Comparison of ENCODE assay signal across 8 mouse cellular contexts in genomic region chr11:86543960-86544638, GRCm38 (mm10). TPM values are rescaled to one million over a fixed set of nuclear protein-coding genes. Genes with fewer than 3 reads are reported as not detected.
DNase-seq lines count a peak whose midpoint lies in the region; ATAC-seq and TF ChIP-seq lines count a peak whose summit lies in the region.

No protein-coding gene starts in this region.

- peak overlapping the region; percentile 91 for H3K27ac ChIP-seq in hindbrain, embryonic 13.5 days
- peak overlapping the region; percentile 89 for H3K27ac ChIP-seq in liver, embryonic 16.5 days (ENCODE audit: low read length)
- H3K27ac ChIP-seq in stomach, postnatal 0 days (replicated peaks), result peak overlapping the region; percentile 90

- peaks cover 29% of the 10 kb centered on the region for H3K4me1 ChIP-seq in hindbrain, embryonic 13.5 days (replicated peaks)
- peaks cover 21% of the 10 kb centered on the region for H3K4me1 ChIP-seq in liver, embryonic 16.5 days (ENCODE audit: control insufficient read depth, low read depth, low read length)
- no peaks in the 10 kb centered on the region for H3K4me1 ChIP-seq in stomach, postnatal 0 days (replicated peaks; ENCODE audit: control insufficient read depth, insufficient read depth)

- peak overlapping the region; percentile 97 for H3K9ac ChIP-seq in hindbrain, embryonic 13.5 days
- peak overlapping the region; percentile 98 for H3K9ac ChIP-seq in liver, embryonic 16.5 days (ENCODE audit: low read depth, low read length)
- peak overlapping the region; percentile 97 for H3K9ac ChIP-seq in stomach, postnatal 0 days (ENCODE audit: low read length)

- peak; percentile 45 for DNase-seq in kidney, adult 9 months
- no peak for DNase-seq in kidney, postnatal 10 days
- peak; percentile 24 for DNase-seq in ES-CJ7 (ENCODE audit: low read depth, low spot score)
- peak; percentile 51 for DNase-seq in embryo, embryonic 10.5 days (ENCODE audit: low spot score)
- DNase-seq in stomach, postnatal 0 days (ENCODE audit: low spot score), result peak; percentile 75
- DNase-seq in cerebellum, adult 11 months, result no peak

- no peak for TF ChIP-seq EP300 in stomach, postnatal 0 days (optimal IDR thresholded peaks at IDR 0.05)

- H3K9me3 ChIP-seq in hindbrain, embryonic 13.5 days, result no peaks in the 10 kb centered on the region
- no peaks in the 10 kb centered on the region for H3K9me3 ChIP-seq in liver, embryonic 16.5 days (replicated peaks; ENCODE audit: control insufficient read depth, low read length)
- H3K9me3 ChIP-seq in stomach, postnatal 0 days (ENCODE audit: control insufficient read depth, low read length), result no peaks in the 10 kb centered on the region

- ATAC-seq in hindbrain, embryonic 13.5 days (ENCODE audit: low FRiP score), result peak; percentile 84
- ATAC-seq in liver, embryonic 16.5 days (ENCODE audit: low read depth), result peak; percentile 67
- peak; percentile 72 for ATAC-seq in stomach, postnatal 0 days (ENCODE audit: low FRiP score, low TSS enrichment)

- no peak for TF ChIP-seq CTCF in stomach, postnatal 0 days (IDR thresholded peaks at IDR 0.05; ENCODE audit: low read depth)

- peak overlapping the region; percentile 94 for H3K4me3 ChIP-seq in hindbrain, embryonic 13.5 days
- peak overlapping the region; percentile 95 for H3K4me3 ChIP-seq in liver, embryonic 16.5 days (ENCODE audit: low read depth, low read length)
- H3K4me3 ChIP-seq in stomach, postnatal 0 days (ENCODE audit: low read depth, low read length), result peak overlapping the region; percentile 90

- peak overlapping the region; percentile 85 for H3K4me2 ChIP-seq in hindbrain, embryonic 13.5 days
- peak overlapping the region; percentile 66 for H3K4me2 ChIP-seq in liver, embryonic 16.5 days (ENCODE audit: low read depth, low read length)
- peak overlapping the region; percentile 83 for H3K4me2 ChIP-seq in stomach, postnatal 0 days (replicated peaks; ENCODE audit: low read depth)

- WGBS in hindbrain, embryonic 13.5 days, result 2% methylated on average over 39 of the region's 50 CpGs
- under 1% methylated on average over 45 of the region's 50 CpGs for WGBS in liver, embryonic 16.5 days (ENCODE audit: insufficient replicate concordance)
- under 1% methylated on average over 21 of the region's 50 CpGs for WGBS in stomach, postnatal 0 days

- H3K36me3 ChIP-seq in hindbrain, embryonic 13.5 days, result no peaks in the 10 kb centered on the region; the same call in 1 of the 2 replicates
- H3K36me3 ChIP-seq in liver, embryonic 16.5 days (ENCODE audit: control insufficient read depth, insufficient read depth), result no peaks in the 10 kb centered on the region
- no peaks in the 10 kb centered on the region for H3K36me3 ChIP-seq in stomach, postnatal 0 days (ENCODE audit: control insufficient read depth, insufficient read depth, low read length)

- no peaks in the 10 kb centered on the region for H3K27me3 ChIP-seq in hindbrain, embryonic 13.5 days
- no peaks in the 10 kb centered on the region for H3K27me3 ChIP-seq in liver, embryonic 16.5 days (ENCODE audit: control insufficient read depth, insufficient read depth, low read depth, low read length)
- H3K27me3 ChIP-seq in stomach, postnatal 0 days (ENCODE audit: control insufficient read depth, insufficient read depth, low read length), result no peaks in the 10 kb centered on the region

RNA-seq across cellular contexts. Expression of gene Rps6kb1, which starts 0.5 kb away (rescaled TPM):
- polyA plus RNA-seq in hindbrain, embryonic 13.5 days (2015; fragmentation: Nextera tagmentation; extraction: Ambion mirVana), result 62.4 and 66.2 TPM in 2 replicates
- polyA plus RNA-seq in liver, embryonic 16.5 days (2015; fragmentation: Nextera tagmentation; extraction: Ambion mirVana), result 21.1 and 22.0 TPM in 2 replicates
- polyA plus RNA-seq in stomach, postnatal 0 days (2015; fragmentation: Nextera tagmentation; extraction: Ambion mirVana), result 40.7 and 42.3 TPM in 2 replicates

RNA-seq across cellular contexts. Expression of gene Tubd1, which starts 0.7 kb away (rescaled TPM):
- polyA plus RNA-seq in hindbrain, embryonic 13.5 days (2015; fragmentation: Nextera tagmentation; extraction: Ambion mirVana), result 7.6 and 7.8 TPM in 2 replicates
- 8.8 TPM in 2 replicates for polyA plus RNA-seq in liver, embryonic 16.5 days (2015; fragmentation: Nextera tagmentation; extraction: Ambion mirVana)
- 7.6 and 7.8 TPM in 2 replicates for polyA plus RNA-seq in stomach, postnatal 0 days (2015; fragmentation: Nextera tagmentation; extraction: Ambion mirVana)

RNA-seq across cellular contexts. Expression of gene Rnft1, which starts 59.6 kb away (rescaled TPM):
- 16.6 and 17.7 TPM in 2 replicates for polyA plus RNA-seq in hindbrain, embryonic 13.5 days (2015; fragmentation: Nextera tagmentation; extraction: Ambion mirVana)
- 17.2 and 17.6 TPM in 2 replicates for polyA plus RNA-seq in liver, embryonic 16.5 days (2015; fragmentation: Nextera tagmentation; extraction: Ambion mirVana)
- 58.2 and 60.8 TPM in 2 replicates for polyA plus RNA-seq in stomach, postnatal 0 days (2015; fragmentation: Nextera tagmentation; extraction: Ambion mirVana)

Comparison
In these comparisons a context has a peak if more than half of its experiments do, and no peak if none do; other contexts are left out.
1. DNase-seq: peak in kidney, adult 9 months (single experiment), ES-CJ7 (single experiment), embryo, embryonic 10.5 days (single experiment) and stomach, postnatal 0 days (single experiment); none in kidney, postnatal 10 days (single experiment) and cerebellum, adult 11 months (single experiment).
2. Peak in every context shown above with its lines, with median percentiles within 50 percentile points of each other: ATAC-seq, H3K27ac ChIP-seq, H3K4me2 ChIP-seq, H3K4me3 ChIP-seq and H3K9ac ChIP-seq.